Comparison of ENCODE assay signal across 7 mouse cellular contexts in the genomic region with DNA sequence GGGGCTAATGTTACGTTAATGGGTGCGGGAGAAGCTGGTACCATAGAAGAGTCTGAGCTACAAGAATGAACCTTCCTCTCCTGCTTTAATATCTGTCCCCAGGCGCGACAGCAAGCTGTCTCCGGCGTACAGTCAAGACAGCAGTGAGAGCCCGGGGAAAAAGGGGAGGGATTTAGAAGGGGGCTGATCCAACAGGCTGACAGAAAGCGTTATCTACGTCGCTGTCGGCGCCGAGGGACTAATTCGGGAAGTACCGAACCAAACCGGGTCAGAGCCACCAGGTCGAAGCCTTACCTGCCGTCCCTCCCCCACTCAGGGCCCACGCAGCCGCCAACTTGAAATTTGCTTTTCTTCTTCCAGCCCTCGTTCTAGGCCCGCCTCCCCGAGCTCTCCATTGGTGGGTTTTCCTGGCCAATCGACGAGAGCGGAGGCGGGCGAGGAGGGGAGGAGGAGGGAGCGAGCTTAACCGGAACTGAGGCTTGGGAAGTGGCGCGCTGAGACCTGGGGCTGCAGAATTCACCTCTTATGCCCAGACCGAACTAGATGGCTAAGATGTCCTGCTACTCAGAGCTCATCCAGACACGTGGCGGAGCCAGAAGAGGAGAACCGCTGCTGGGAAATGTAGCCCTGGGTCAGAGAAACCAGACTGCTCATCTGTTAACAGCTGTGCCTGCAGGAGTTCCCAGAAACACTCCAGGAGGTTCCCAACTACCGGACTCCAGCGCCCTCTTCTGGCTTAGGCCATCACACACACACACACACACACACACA. TPM values are rescaled to one million over a fixed set of nuclear protein-coding genes. Genes with fewer than 3 reads are reported as not detected.
DNase-seq lines count a peak whose midpoint lies in the region; ATAC-seq lines count a peak whose summit lies in the region.

A gene (minus strand): TSS at position 392 of the 771 bp plus-strand sequence.

- H3K9ac ChIP-seq in intestine, embryonic 14.5 days (ENCODE audit: low read length) = peak within 1 kb of the TSS; percentile 72

- intact Hi-C loops in left cerebral cortex, postnatal 25 days (cut with DNase I) = no loop called here

- peaks cover 30% of the 10 kb centered on the region for H3K4me1 ChIP-seq in intestine, embryonic 14.5 days (replicated peaks; ENCODE audit: control insufficient read depth, insufficient read depth, low read length)
- peaks cover 53% of the 10 kb centered on the region for H3K4me1 ChIP-seq in midbrain, embryonic 10.5 days

- peak within 1 kb of the TSS; percentile 68 for H3K4me3 ChIP-seq in intestine, embryonic 14.5 days (ENCODE audit: low read depth, low read length)
- H3K4me3 ChIP-seq in midbrain, embryonic 10.5 days = peak within 1 kb of the TSS; percentile 70

- peak; percentile 83 for ATAC-seq in intestine, embryonic 14.5 days (replicated peaks; ENCODE audit: low FRiP score, low TSS enrichment, low read depth)

- H3K36me3 ChIP-seq in intestine, embryonic 14.5 days (ENCODE audit: control insufficient read depth, insufficient read depth, low read length) = no peaks in the 10 kb centered on the region
- H3K36me3 ChIP-seq in midbrain, embryonic 10.5 days = no peaks in the 10 kb centered on the region

- DNase-seq in adrenal gland, adult (ENCODE audit: inconsistent age in 2 of 2, low spot score in 1 of 2) = peak; percentile 94 to 98
- peak; percentile 97 for DNase-seq in embryo, embryonic 10.5 days (ENCODE audit: low spot score)
- peak; percentile 92 for DNase-seq in gastrocnemius, postnatal 25 days
- DNase-seq in intestine, embryonic 14.5 days (ENCODE audit: low spot score) = peak; percentile 95
- peak; percentile 93 to 96 for DNase-seq in left cerebral cortex, postnatal 25 days (ENCODE audit: low spot score in 2 of 2)
- peak; percentile 95 for DNase-seq in midbrain, embryonic 10.5 days (ENCODE audit: low spot score)
- peak; percentile 91 for DNase-seq in right cerebral cortex, postnatal 4 days

- no peaks in the 10 kb centered on the region for H3K9me3 ChIP-seq in intestine, embryonic 14.5 days (ENCODE audit: control insufficient read depth, low read length)
- no peaks in the 10 kb centered on the region for H3K9me3 ChIP-seq in midbrain, embryonic 10.5 days (replicated peaks)

- H3K4me2 ChIP-seq in intestine, embryonic 14.5 days (ENCODE audit: low read length) = peak within 1 kb of the TSS; percentile 75

- under 1% methylated on average over 38 of the region's 38 CpGs for WGBS in intestine, embryonic 14.5 days
- under 1% methylated on average over 38 of the region's 38 CpGs for WGBS in midbrain, embryonic 10.5 days

- H3K27me3 ChIP-seq in intestine, embryonic 14.5 days (replicated peaks; ENCODE audit: control insufficient read depth, insufficient read depth, low read length) = peaks cover 18% of the 10 kb centered on the region; the same call in 1 of the 2 replicates
- H3K27me3 ChIP-seq in midbrain, embryonic 10.5 days (ENCODE audit: low read depth, poor library complexity, severe bottlenecking) = peaks cover 38% of the 10 kb centered on the region

- peak within 1 kb of the TSS; percentile 80 for H3K27ac ChIP-seq in intestine, embryonic 14.5 days (ENCODE audit: low read depth)
- H3K27ac ChIP-seq in midbrain, embryonic 10.5 days (replicated peaks) = peak within 1 kb of the TSS; percentile 86

RNA-seq across cellular contexts. Expression of the gene that starts here (rescaled TPM):
- total RNA-seq in gastrocnemius, postnatal 25 days (2021) = 10 to 100 TPM; 34.0 to 38.1 TPM
- 13.6 and 17.4 TPM in 2 replicates for polyA plus RNA-seq in intestine, embryonic 14.5 days (2014; fragmentation: Nextera tagmentation; extraction: Ambion mirVana)
- total RNA-seq in left cerebral cortex, postnatal 25 days (2021) = 10 to 100 TPM; 20.7 to 21.2 TPM
- 25.2 and 31.8 TPM in 2 replicates for polyA plus RNA-seq in midbrain, embryonic 10.5 days (2016; fragmentation: Nextera tagmentation; extraction: Ambion mirVana)

Comparison
In these comparisons a context has a peak if more than half of its experiments do, and no peak if none do; other contexts are left out.
1. Peak in every context shown above with its lines: DNase-seq, ATAC-seq, H3K4me3 ChIP-seq and H3K27ac ChIP-seq.